Mouse (Mus musculus): ENCODE data around the gene Megf11. TPM values are rescaled to one million over a fixed set of nuclear protein-coding genes. Genes with fewer than 3 reads are reported as not detected.
"Not testable (repeated sequence)": the region's sequence is repeated elsewhere in the genome, so short reads cannot be mapped to it uniquely, and the experiment has no call there.

Gene Megf11
- polyA plus RNA-seq, 1 experiment from 2014 or later = 20.2 TPM

DNA sequence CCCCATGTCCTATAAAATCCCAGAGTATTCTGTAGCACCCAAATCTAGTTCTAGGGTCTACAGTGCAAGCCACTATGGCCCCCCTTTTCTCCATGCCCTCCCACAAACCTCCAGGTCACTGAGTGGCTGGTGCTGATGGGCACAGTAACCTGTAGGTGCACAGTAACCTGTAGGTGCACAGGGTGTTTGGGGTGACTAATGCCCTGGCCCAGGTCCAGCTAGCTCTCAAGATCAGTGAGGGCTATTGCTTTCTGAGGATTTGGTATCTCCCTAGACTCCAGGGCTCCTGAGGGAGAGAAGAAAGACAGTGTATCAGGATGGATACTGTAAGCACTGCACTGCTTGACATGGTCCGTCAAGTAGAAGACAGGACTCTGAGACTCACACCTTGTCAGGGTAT lies 85.4 kb downstream of the Megf11 start:
- 100% methylated on average over 1 of the region's 1 CpGs for WGBS
- Histone ChIP-seq H3K27me3 (replicated peaks; ENCODE audit: control insufficient read depth, insufficient read depth, low read length) (no peaks in the 10 kb centered on the region), H3K36me3 (ENCODE audit: control insufficient read depth, insufficient read depth, low read length) (no peaks in the 10 kb centered on the region), H3K4me3 (ENCODE audit: low read length) (no peak overlapping the region), H3K9me3 (ENCODE audit: control insufficient read depth, low read length) (no peaks in the 10 kb centered on the region), H3K27ac (ENCODE audit: low read depth, low read length) (no peak overlapping the region), H3K9ac (ENCODE audit: low read depth, low read length) (no peak overlapping the region), H3K4me1 (ENCODE audit: control insufficient read depth, insufficient read depth, low read depth, low read length) (peaks cover 6% of the 10 kb centered on the region; the same call in 1 of the 2 replicates), H3K4me2 (ENCODE audit: low read length) (no peak overlapping the region)
- no peak for ATAC-seq

- Histone ChIP-seq H3K9me3 (ENCODE audit: control insufficient read depth, low read length) (no peaks in the 10 kb centered on the region), H3K4me3 (ENCODE audit: low read length) (no peak overlapping the region), H3K36me3 (ENCODE audit: control insufficient read depth, insufficient read depth, low read length) (no peaks in the 10 kb centered on the region), H3K4me2 (ENCODE audit: low read length) (no peak overlapping the region), H3K27ac (ENCODE audit: low read depth, low read length) (no peak overlapping the region), H3K27me3 (replicated peaks; ENCODE audit: control insufficient read depth, insufficient read depth, low read length) (no peaks in the 10 kb centered on the region), H3K9ac (ENCODE audit: low read depth, low read length) (no peak overlapping the region), H3K4me1 (ENCODE audit: control insufficient read depth, insufficient read depth, low read depth, low read length) (peaks cover 8% of the 10 kb centered on the region; the same call in 1 of the 2 replicates)
- 85% methylated on average over 3 of the region's 3 CpGs for WGBS
- no peak for ATAC-seq
Observed at GRCm38 (mm10) chr9:64471336-64471735, 85.9 kb downstream of the Megf11 start.

- ATAC-seq = no peak
- Histone ChIP-seq H3K4me1 (ENCODE audit: control insufficient read depth, insufficient read depth, low read depth, low read length) (peaks cover 8% of the 10 kb centered on the region; the same call in 1 of the 2 replicates), H3K27ac (ENCODE audit: low read depth, low read length) (no peak overlapping the region), H3K4me3 (ENCODE audit: low read length) (no peak overlapping the region), H3K27me3 (replicated peaks; ENCODE audit: control insufficient read depth, insufficient read depth, low read length) (no peaks in the 10 kb centered on the region), H3K9ac (ENCODE audit: low read depth, low read length) (no peak overlapping the region), H3K4me2 (ENCODE audit: low read length) (no peak overlapping the region), H3K36me3 (ENCODE audit: control insufficient read depth, insufficient read depth, low read length) (no peaks in the 10 kb centered on the region), H3K9me3 (ENCODE audit: control insufficient read depth, low read length) (no peaks in the 10 kb centered on the region)
- WGBS = 60% methylated on average over 2 of the region's 2 CpGs
Observed at GRCm38 (mm10) chr9:64472165-64472564, 86.7 kb downstream of the Megf11 start.

DNA sequence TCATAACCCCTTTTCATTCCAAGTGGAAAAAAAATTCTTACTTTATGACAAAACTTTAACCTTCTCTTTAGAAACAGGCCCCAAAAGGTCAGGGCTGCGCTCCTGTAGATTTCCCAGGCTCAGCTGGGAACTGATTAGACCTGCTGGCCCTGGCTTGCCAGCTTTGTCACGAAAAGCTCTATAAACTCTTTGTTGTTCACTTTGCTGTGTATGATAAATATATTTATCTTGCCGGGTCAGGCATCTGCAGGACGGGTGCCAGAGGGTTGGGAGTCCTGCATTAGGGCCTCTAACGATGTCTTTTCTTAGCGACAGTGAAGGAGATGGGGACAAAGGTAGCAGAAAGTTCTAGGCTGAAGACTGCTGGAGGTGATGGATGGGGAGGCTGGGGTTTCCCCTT lies 87.3 kb downstream of the Megf11 start:
- H3K4me3 ChIP-seq (ENCODE audit: low read length) = no peak overlapping the region
- WGBS = 58% methylated on average over 6 of the region's 6 CpGs
- no peak overlapping the region for H3K4me2 ChIP-seq (ENCODE audit: low read length)
- no peaks in the 10 kb centered on the region for H3K9me3 ChIP-seq (ENCODE audit: control insufficient read depth, low read length)
- peaks cover 8% of the 10 kb centered on the region; the same call in 1 of the 2 replicates for H3K4me1 ChIP-seq (ENCODE audit: control insufficient read depth, insufficient read depth, low read depth, low read length)
- no peaks in the 10 kb centered on the region for H3K36me3 ChIP-seq (ENCODE audit: control insufficient read depth, insufficient read depth, low read length)
- no peak overlapping the region for H3K9ac ChIP-seq (ENCODE audit: low read depth, low read length)
- H3K27ac ChIP-seq (ENCODE audit: low read depth, low read length) = no peak overlapping the region
- no peaks in the 10 kb centered on the region for H3K27me3 ChIP-seq (replicated peaks; ENCODE audit: control insufficient read depth, insufficient read depth, low read length)
- no peak for ATAC-seq

DNA sequence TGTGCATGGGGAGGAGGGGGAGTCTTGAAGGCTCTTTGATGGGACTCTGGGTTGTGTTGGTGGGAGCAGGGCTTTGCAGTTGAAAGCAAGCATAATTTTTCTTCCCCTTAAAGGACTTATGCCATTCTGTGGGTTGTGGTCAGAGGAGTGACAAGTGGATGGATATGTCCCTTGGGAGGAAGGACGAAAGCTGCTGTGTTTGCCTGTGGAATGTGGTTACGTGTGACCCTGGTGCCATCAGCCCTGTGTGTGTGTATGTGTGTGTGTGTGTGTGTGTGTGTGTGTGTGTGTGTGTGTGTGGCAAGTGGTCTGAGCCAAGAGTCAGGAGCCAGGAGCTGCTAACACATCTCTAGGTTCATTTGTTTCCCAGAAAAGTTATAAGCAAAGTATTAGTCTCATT lies 87.7 kb downstream of the Megf11 start:
- ATAC-seq = no peak
- WGBS = 33% methylated on average over 2 of the region's 2 CpGs
- H3K27ac ChIP-seq (ENCODE audit: low read depth, low read length) = no peak overlapping the region

GRCm38 (mm10) chr9:64473695-64474094 lies 88.3 kb downstream of the Megf11 start:
- Histone ChIP-seq H3K27me3 (replicated peaks; ENCODE audit: control insufficient read depth, insufficient read depth, low read length) (no peaks in the 10 kb centered on the region), H3K4me1 (ENCODE audit: control insufficient read depth, insufficient read depth, low read depth, low read length) (peaks cover 8% of the 10 kb centered on the region; the same call in 1 of the 2 replicates), H3K36me3 (ENCODE audit: control insufficient read depth, insufficient read depth, low read length) (no peaks in the 10 kb centered on the region), H3K9ac (ENCODE audit: low read depth, low read length) (no peak overlapping the region), H3K4me2 (ENCODE audit: low read length) (no peak overlapping the region), H3K4me3 (ENCODE audit: low read length) (no peak overlapping the region), H3K9me3 (ENCODE audit: control insufficient read depth, low read length) (no peaks in the 10 kb centered on the region), H3K27ac (ENCODE audit: low read depth, low read length) (no peak overlapping the region)
- no peak for ATAC-seq
- 48% methylated on average over 4 of the region's 4 CpGs for WGBS

More for the DNA sequence above, 87.7 kb downstream of the Megf11 start:
- H3K4me2 ChIP-seq (ENCODE audit: low read length) = no peak overlapping the region
- H3K9me3 ChIP-seq (ENCODE audit: control insufficient read depth, low read length) = no peaks in the 10 kb centered on the region
- peaks cover 8% of the 10 kb centered on the region; the same call in 1 of the 2 replicates for H3K4me1 ChIP-seq (ENCODE audit: control insufficient read depth, insufficient read depth, low read depth, low read length)
- H3K9ac ChIP-seq (ENCODE audit: low read depth, low read length) = no peak overlapping the region
- no peaks in the 10 kb centered on the region for H3K27me3 ChIP-seq (replicated peaks; ENCODE audit: control insufficient read depth, insufficient read depth, low read length)
- H3K36me3 ChIP-seq (ENCODE audit: control insufficient read depth, insufficient read depth, low read length) = no peaks in the 10 kb centered on the region
- no peak overlapping the region for H3K4me3 ChIP-seq (ENCODE audit: low read length)

DNA sequence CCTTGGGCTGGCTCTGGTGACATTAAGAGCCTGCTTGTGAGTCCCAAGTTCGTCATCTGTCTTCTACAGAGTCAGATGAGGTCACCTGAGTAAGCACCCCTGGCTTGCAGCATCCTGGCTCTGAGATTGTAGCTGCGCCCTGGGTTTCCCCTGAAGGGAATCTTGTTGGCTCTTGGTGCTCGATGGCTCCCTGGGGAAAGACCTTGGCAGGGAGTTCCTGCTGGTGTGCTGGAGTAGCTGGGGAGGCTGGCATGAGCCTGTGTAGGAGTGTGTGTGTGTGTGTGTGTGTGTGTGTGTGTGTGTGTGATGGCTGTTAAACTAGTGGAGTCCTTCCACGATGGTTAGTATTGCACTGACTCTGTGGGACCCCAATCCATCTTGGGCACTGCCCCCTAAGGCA lies 88.7 kb downstream of the Megf11 start:
- WGBS = 61% methylated on average over 3 of the region's 4 CpGs
- Histone ChIP-seq H3K4me1 (ENCODE audit: control insufficient read depth, insufficient read depth, low read depth, low read length) (peaks cover 8% of the 10 kb centered on the region; the same call in 1 of the 2 replicates), H3K4me2 (ENCODE audit: low read length) (no peak overlapping the region), H3K27me3 (replicated peaks; ENCODE audit: control insufficient read depth, insufficient read depth, low read length) (no peaks in the 10 kb centered on the region), H3K4me3 (ENCODE audit: low read length) (no peak overlapping the region), H3K36me3 (ENCODE audit: control insufficient read depth, insufficient read depth, low read length) (no peaks in the 10 kb centered on the region), H3K9ac (ENCODE audit: low read depth, low read length) (no peak overlapping the region), H3K27ac (ENCODE audit: low read depth, low read length) (no peak overlapping the region), H3K9me3 (ENCODE audit: control insufficient read depth, low read length) (no peaks in the 10 kb centered on the region)
- ATAC-seq = no peak

GRCm38 (mm10) chr9:64475942-64476341 lies 90.5 kb downstream of the Megf11 start:
- Histone ChIP-seq H3K4me1 (ENCODE audit: control insufficient read depth, insufficient read depth, low read depth, low read length) (peaks cover 8% of the 10 kb centered on the region; the same call in 1 of the 2 replicates), H3K27ac (ENCODE audit: low read depth, low read length) (no peak overlapping the region), H3K4me2 (ENCODE audit: low read length) (no peak overlapping the region), H3K36me3 (ENCODE audit: control insufficient read depth, insufficient read depth, low read length) (no peaks in the 10 kb centered on the region), H3K9me3 (ENCODE audit: control insufficient read depth, low read length) (no peaks in the 10 kb centered on the region), H3K4me3 (ENCODE audit: low read length) (no peak overlapping the region), H3K27me3 (replicated peaks; ENCODE audit: control insufficient read depth, insufficient read depth, low read length) (no peaks in the 10 kb centered on the region), H3K9ac (ENCODE audit: low read depth, low read length) (no peak overlapping the region)
- ATAC-seq = peak; percentile 27; the same call in 1 of the 2 replicates
- 29% methylated on average over 2 of the region's 2 CpGs for WGBS

DNA sequence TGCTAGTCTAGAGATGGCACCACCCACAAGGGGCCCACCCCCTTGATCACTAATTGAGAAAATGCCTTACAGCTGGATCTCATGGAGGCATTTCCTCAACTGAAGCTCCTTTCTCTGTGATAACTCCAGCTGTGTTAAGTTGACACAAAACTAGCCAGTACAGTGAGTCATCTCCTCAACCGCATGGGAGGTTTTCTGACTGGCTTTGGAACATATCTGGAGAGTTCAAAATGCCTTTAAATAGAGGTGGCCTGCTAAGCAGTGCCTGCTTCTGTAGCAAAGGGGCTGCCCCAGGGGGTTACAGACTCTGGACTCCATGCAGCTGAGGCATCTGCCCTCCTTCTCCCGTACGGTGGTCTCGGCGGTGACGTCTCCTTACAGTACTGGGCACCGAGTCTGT lies 92.0 kb downstream of the Megf11 start:
- not testable (repeated sequence) for H3K4me3 ChIP-seq (ENCODE audit: low read length); H3K9me3 ChIP-seq (ENCODE audit: control insufficient read depth, low read length); H3K9ac ChIP-seq (ENCODE audit: low read depth, low read length); H3K36me3 ChIP-seq (ENCODE audit: control insufficient read depth, insufficient read depth, low read length); ATAC-seq; H3K27ac ChIP-seq (ENCODE audit: low read depth, low read length); H3K4me2 ChIP-seq (ENCODE audit: low read length); H3K4me1 ChIP-seq (ENCODE audit: control insufficient read depth, insufficient read depth, low read depth, low read length); H3K27me3 ChIP-seq (replicated peaks; ENCODE audit: control insufficient read depth, insufficient read depth, low read length)
- 80% methylated on average over 7 of the region's 7 CpGs for WGBS

- WGBS = 80% methylated on average over 5 of the region's 5 CpGs
- no peak for ATAC-seq
- Histone ChIP-seq H3K36me3 (ENCODE audit: control insufficient read depth, insufficient read depth, low read length) (no peaks in the 10 kb centered on the region), H3K4me2 (ENCODE audit: low read length) (no peak overlapping the region), H3K4me1 (ENCODE audit: control insufficient read depth, insufficient read depth, low read depth, low read length) (no peaks in the 10 kb centered on the region), H3K9me3 (ENCODE audit: control insufficient read depth, low read length) (no peaks in the 10 kb centered on the region), H3K27ac (ENCODE audit: low read depth, low read length) (no peak overlapping the region), H3K27me3 (replicated peaks; ENCODE audit: control insufficient read depth, insufficient read depth, low read length) (no peaks in the 10 kb centered on the region), H3K4me3 (ENCODE audit: low read length) (no peak overlapping the region), H3K9ac (ENCODE audit: low read depth, low read length) (no peak overlapping the region)
Observed at GRCm38 (mm10) chr9:64482126-64482525, 96.7 kb downstream of the Megf11 start.

Measured in hindbrain, embryonic 16.5 days (tissue).